Mouse (Mus musculus) C2C12 (cell line): ENCODE measurements at regions not wholly inside any gene's neighbourhood (a gene's known extent, or its start where the extent isn't known, plus 50 kb on each side); places are given as distances from the start of the nearest gene placed in this dataset.

Source experiments
- CEBPB ChIP-seq: IDR thresholded peaks from one replicate; pipeline ENCODE4 v1.6.1; 2011; ENCODE audit warnings: low read depth, mild to moderate bottlenecking, control low read depth, moderate library complexity
- CTCF ChIP-seq: IDR thresholded peaks from one replicate; pipeline ENCODE4 v1.5.1; 2011; ENCODE audit not compliant: control insufficient read depth, insufficient read depth, insufficient read length
- FOSL1 ChIP-seq: IDR thresholded peaks from one replicate; pipeline ENCODE4 v1.8.0; 2011; ENCODE audit warnings: mild to moderate bottlenecking, low read length; ENCODE audit not compliant: poor library complexity, insufficient read depth, severe bottlenecking
- MAX ChIP-seq: IDR thresholded peaks from one replicate; pipeline ENCODE4 v1.6.1; 2011; ENCODE audit warnings: mild to moderate bottlenecking, control low read depth
- USF1 ChIP-seq: IDR thresholded peaks from one replicate; pipeline ENCODE4 v1.6.1; 2011; ENCODE audit warnings: low read depth, mild to moderate bottlenecking, control low read depth, moderate library complexity

DNA sequence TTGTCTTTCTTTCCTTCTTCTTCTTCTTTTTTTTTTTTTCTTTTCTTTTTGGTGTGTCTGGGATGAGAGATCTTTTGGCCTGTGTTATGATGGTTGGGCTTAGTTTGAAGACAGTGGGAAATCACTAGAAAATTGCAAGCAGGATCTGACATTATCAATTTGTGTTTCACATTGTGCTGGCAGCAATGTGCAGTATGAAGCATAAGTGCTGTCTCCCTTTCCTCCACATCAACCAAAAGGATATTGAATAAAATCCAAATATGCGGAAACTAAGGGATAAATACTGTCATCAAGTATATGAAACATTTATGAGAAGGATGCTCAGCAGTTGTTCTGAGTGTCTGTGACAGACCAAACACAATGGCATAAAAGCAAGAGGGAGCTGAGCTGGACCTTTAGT lies 1144.4 kb upstream of the Zeb2 start:
- TF ChIP-seq CTCF, result no peak
- no peak for TF ChIP-seq USF1
- no peak for TF ChIP-seq MAX
- TF ChIP-seq CEBPB, result no peak
- TF ChIP-seq FOSL1, result no peak
